29 mouse cellular contexts compared by ENCODE assay signal in the genomic region with DNA sequence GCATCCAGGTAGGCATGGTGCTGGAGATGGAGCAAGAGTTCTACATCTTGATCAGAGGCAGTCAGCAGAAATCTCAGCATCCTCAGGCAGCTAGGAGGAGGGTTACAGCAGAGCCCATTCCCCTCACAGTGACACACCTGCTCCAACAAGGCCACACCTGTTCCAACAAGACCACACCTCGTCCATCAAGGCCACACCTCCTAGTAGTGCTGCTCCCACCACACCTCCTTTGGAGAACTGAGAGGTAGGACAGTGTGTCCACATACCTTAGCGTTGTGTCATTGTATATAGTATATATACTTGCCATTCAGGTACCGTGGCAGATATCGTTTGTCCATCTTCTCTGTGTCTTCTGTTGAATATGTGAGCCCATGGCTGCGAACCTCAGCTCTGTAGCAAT. TPM values are rescaled to one million over a fixed set of nuclear protein-coding genes. Genes with fewer than 3 reads are reported as not detected.
"Had no signal": no experiment of that assay in that cellular context is flagged by ENCODE, and none has a peak within 500 bp of the region (broad histone marks: within the 10 kb centered on the region; RNA-seq: fewer than 3 reads in every experiment).

No protein-coding gene starts in this region.

- H3K27ac ChIP-seq: heart, embryonic 13.5 days; heart, embryonic 15.5 days; hindbrain, embryonic 13.5 days; hindbrain, embryonic 15.5 days; hindbrain, postnatal 0 days; kidney, embryonic 15.5 days; kidney, postnatal 0 days; limb, embryonic 13.5 days; limb, embryonic 15.5 days; liver, embryonic 12.5 days had no signal

- H3K4me1 ChIP-seq: heart, embryonic 15.5 days; hindbrain, embryonic 13.5 days; hindbrain, embryonic 15.5 days; kidney, embryonic 15.5 days; limb, embryonic 13.5 days; limb, embryonic 15.5 days; liver, embryonic 12.5 days had no signal

- H3K9me3 ChIP-seq: heart, embryonic 13.5 days; heart, embryonic 15.5 days; hindbrain, embryonic 13.5 days; hindbrain, embryonic 15.5 days; kidney, embryonic 15.5 days; limb, embryonic 13.5 days; limb, embryonic 15.5 days; liver, embryonic 12.5 days had no signal

- H3K9ac ChIP-seq: heart, embryonic 13.5 days; heart, embryonic 15.5 days; hindbrain, embryonic 13.5 days; hindbrain, embryonic 15.5 days; kidney, embryonic 15.5 days; limb, embryonic 13.5 days; limb, embryonic 15.5 days; liver, embryonic 12.5 days had no signal

- DNase-seq: gastrocnemius, postnatal 14 days; gastrocnemius, postnatal 36 days; heart, adult 11 months; heart, postnatal 14 days; heart, postnatal 36 days; kidney, adult 11 months; kidney, adult 2 months; kidney, adult 9 months; kidney, postnatal 14 days; kidney, postnatal 4 days; layer of hippocampus, adult 9-11 months; layer of hippocampus, postnatal 36 days; left cerebral cortex, postnatal 4 days had no signal

- H3K4me2 ChIP-seq: heart, embryonic 11.5 days; heart, embryonic 13.5 days; heart, embryonic 15.5 days; hindbrain, embryonic 13.5 days; hindbrain, embryonic 15.5 days; kidney, embryonic 15.5 days; limb, embryonic 13.5 days; limb, embryonic 15.5 days; liver, embryonic 12.5 days had no signal

- H3K27me3 ChIP-seq: heart, embryonic 13.5 days; heart, embryonic 15.5 days; hindbrain, embryonic 13.5 days; hindbrain, embryonic 15.5 days; kidney, embryonic 15.5 days; limb, embryonic 13.5 days; limb, embryonic 15.5 days; liver, embryonic 12.5 days had no signal

- ATAC-seq: hindbrain, postnatal 0 days; liver, embryonic 12.5 days had no signal

- H3K4me3 ChIP-seq: heart, embryonic 13.5 days; heart, embryonic 15.5 days; hindbrain, embryonic 13.5 days; hindbrain, embryonic 15.5 days; kidney, embryonic 15.5 days; limb, embryonic 13.5 days; limb, embryonic 15.5 days; liver, embryonic 12.5 days had no signal

RNA-seq across cellular contexts. Expression of gene AF366264, which starts 40.5 kb away (rescaled TPM):
- polyA plus RNA-seq: heart, embryonic 11.5 days; heart, embryonic 13.5 days; heart, embryonic 15.5 days; heart, postnatal 0 days; hindbrain, embryonic 11.5 days; hindbrain, embryonic 13.5 days; hindbrain, embryonic 15.5 days; hindbrain, postnatal 0 days; intestine, embryonic 14.5 days; kidney, adult 2 months; kidney, embryonic 15.5 days; kidney, postnatal 0 days; limb, embryonic 11.5 days; limb, embryonic 13.5 days; limb, embryonic 15.5 days; liver, adult 2 months; liver, embryonic 12.5 days had no signal
